Mouse (Mus musculus) left cerebral cortex, postnatal 36 days (tissue): ENCODE data around the gene Mmp11. TPM values are rescaled to one million over a fixed set of nuclear protein-coding genes. Genes with fewer than 3 reads are reported as not detected.

Source experiments
- DNase-seq, 2 experiments: peaks; one replicate each; pipeline ENCODE4 v3.0.0; 2021 to 2022; ENCODE audit warnings: low spot score in 2 of 2, mixed read lengths in 1 of 2
- intact Hi-C: fragments of 180-260 bp; cut with DNase I; formaldehyde crosslinking; loops from one replicate; pipeline ENCODE4 v1.15.1; 2025
- total RNA-seq, 2 experiments: library from RNA; stranded (reverse); gene quantifications; 2 replicates each; pipeline ENCODE4 v1.2.3; 2021

Gene Mmp11
- total RNA-seq, 2 experiments from 2014 or later = 0.79 to 1.7 TPM

DNA sequence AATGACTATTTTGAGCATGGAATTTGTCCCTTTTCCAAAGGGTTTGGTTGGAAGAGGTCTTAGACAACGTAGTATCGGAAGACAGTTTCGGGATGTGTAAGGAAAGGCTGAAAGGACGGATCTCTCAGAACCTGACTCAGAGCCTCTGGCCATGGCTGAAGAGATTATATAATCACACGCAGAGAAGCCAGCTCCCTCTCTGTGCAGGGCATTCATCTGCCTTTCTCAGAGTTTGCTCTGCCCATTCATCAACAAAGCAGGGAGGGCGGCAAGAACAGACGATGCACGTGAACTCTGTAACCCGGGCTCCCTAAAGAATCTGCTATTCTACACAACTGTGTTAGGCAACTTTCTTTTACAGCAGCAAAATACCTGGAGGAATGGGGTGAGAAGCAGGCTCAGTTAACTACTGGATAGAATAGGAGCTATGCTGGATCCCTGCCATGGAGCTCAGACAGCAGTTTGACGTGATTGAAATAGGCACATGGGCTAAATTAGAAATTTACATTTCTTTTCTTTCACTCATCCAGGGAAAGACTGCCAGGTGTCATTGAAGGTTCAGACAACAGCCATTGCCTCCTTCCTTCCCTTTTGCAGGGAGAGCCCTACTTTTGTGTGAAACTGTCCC lies 62.6 kb downstream of the Mmp11 start:
- DNase-seq = no peak
- intact Hi-C loops = no loop called here

Other genes starting within 250 kb of the Mmp11 start
- gene Cabin1, start 172.2 kb downstream of the Mmp11 start, total RNA-seq = 10 to 100 TPM; 66.4 to 85.5 TPM
- 10 to 100 TPM; 43.5 to 50.0 TPM for gene Ddt, start 163.1 kb downstream of the Mmp11 start, total RNA-seq
- gene Gm20441, start 155.5 kb downstream of the Mmp11 start, total RNA-seq = not detected
- 1 to 10 TPM in 1 of 2 experiments, under 1 TPM in 1; 0.91 to 2.0 TPM for gene Gstt3, start 155.1 kb downstream of the Mmp11 start, total RNA-seq
- 10 to 100 TPM in 1 of 2 experiments, 1 to 10 TPM in 1; 6.2 to 11.4 TPM for gene Gstt1, start 137.9 kb downstream of the Mmp11 start, total RNA-seq
- gene Gstt4, start 114.0 kb downstream of the Mmp11 start, total RNA-seq = not detected
- 1 to 10 TPM; 4.8 to 5.0 TPM for gene Gstt2, start 99.1 kb downstream of the Mmp11 start, total RNA-seq
- 100 to 1,000 TPM; 506 to 546 TPM for gene Mif, start 76.3 kb downstream of the Mmp11 start, total RNA-seq
- 1 to 10 TPM; 3.3 to 3.8 TPM for gene Derl3, start 43.1 kb downstream of the Mmp11 start, total RNA-seq
- 10 to 100 TPM; 80.0 to 82.4 TPM for gene Smarcb1, start 14.9 kb downstream of the Mmp11 start, total RNA-seq
- 100 to 1,000 TPM; 373 to 446 TPM for gene Chchd10, start 3.4 kb downstream of the Mmp11 start, total RNA-seq
- under 1 TPM in 1 of 2 experiments, not detected in 1; 0.35 TPM for gene Gm867, start 4.2 kb upstream of the Mmp11 start, total RNA-seq
- not detected for gene Vpreb3, start 6.6 kb upstream of the Mmp11 start, total RNA-seq
- not detected for gene Gm5134, start 18.0 kb upstream of the Mmp11 start, total RNA-seq
- gene Zfp280b, start 96.2 kb upstream of the Mmp11 start, total RNA-seq = 10 to 100 TPM; 14.6 TPM
- not detected for gene Slc5a4b, start 174.5 kb upstream of the Mmp11 start, total RNA-seq
- gene Slc5a4a, start 211.0 kb upstream of the Mmp11 start, total RNA-seq = not detected